8 mouse cellular contexts compared by ENCODE assay signal in the genomic region with DNA sequence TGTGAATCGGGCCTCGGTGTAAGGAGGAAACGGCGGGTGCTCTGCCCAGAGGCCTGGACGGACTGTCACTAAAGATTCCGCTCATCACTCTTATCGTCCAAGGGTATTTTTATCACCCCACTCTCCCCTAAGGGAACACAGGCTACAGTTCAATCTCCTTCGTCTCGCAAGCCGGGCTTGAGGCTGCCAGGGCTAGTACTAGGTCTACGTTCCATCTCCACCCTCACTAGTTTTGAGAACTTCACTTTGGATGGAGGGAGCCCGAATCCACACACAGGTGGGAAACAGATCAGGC. TPM values are rescaled to one million over a fixed set of nuclear protein-coding genes. Genes with fewer than 3 reads are reported as not detected.
DNase-seq lines count a peak whose midpoint lies in the region; ATAC-seq and TF ChIP-seq lines count a peak whose summit lies in the region.

No protein-coding gene starts in this region.

- intact Hi-C loops in gastrocnemius, adult 2 months (cut with DNase I), result loop anchor here (2.0 kb wide), 1 partner anchor 18 kb away; no protein-coding TSS in a partner anchor

- H3K36me3 ChIP-seq in forebrain, embryonic 14.5 days (ENCODE audit: control insufficient read depth, insufficient read depth, low read length), result peaks cover 73% of the 10 kb centered on the region
- peaks cover 37% of the 10 kb centered on the region for H3K36me3 ChIP-seq in liver, embryonic 16.5 days (ENCODE audit: control insufficient read depth, insufficient read depth)

- no peaks in the 10 kb centered on the region for H3K9me3 ChIP-seq in forebrain, embryonic 14.5 days (replicated peaks; ENCODE audit: control insufficient read depth, low read length)
- H3K9me3 ChIP-seq in liver, embryonic 16.5 days (replicated peaks; ENCODE audit: control insufficient read depth, low read length), result no peaks in the 10 kb centered on the region

- peak overlapping the region; percentile 94 for H3K4me2 ChIP-seq in forebrain, embryonic 14.5 days (ENCODE audit: low read length)
- peak overlapping the region; percentile 90 for H3K4me2 ChIP-seq in liver, embryonic 16.5 days (ENCODE audit: low read depth, low read length)

- peaks cover 15% of the 10 kb centered on the region for H3K4me1 ChIP-seq in forebrain, embryonic 14.5 days (ENCODE audit: control insufficient read depth, insufficient read depth, low read length)
- H3K4me1 ChIP-seq in liver, embryonic 16.5 days (ENCODE audit: control insufficient read depth, low read depth, low read length), result peaks cover 18% of the 10 kb centered on the region

- H3K9ac ChIP-seq in forebrain, embryonic 14.5 days (ENCODE audit: low read length), result peak overlapping the region; percentile 96
- H3K9ac ChIP-seq in liver, embryonic 16.5 days (ENCODE audit: low read depth, low read length), result peak overlapping the region; percentile 97

- no peak for TF ChIP-seq CTCF in gastrocnemius, adult 2 months (IDR thresholded peaks at IDR 0.05)

- ATAC-seq in forebrain, embryonic 14.5 days, result no peak; the same call in 1 of the 2 replicates
- ATAC-seq in liver, embryonic 16.5 days (ENCODE audit: low read depth), result no peak; the same call in 1 of the 2 replicates

- peak overlapping the region; percentile 93 for H3K4me3 ChIP-seq in gastrocnemius, adult 2 months
- peak overlapping the region; percentile 98 for H3K4me3 ChIP-seq in forebrain, embryonic 14.5 days (ENCODE audit: low read depth, low read length)
- H3K4me3 ChIP-seq in liver, embryonic 16.5 days (ENCODE audit: low read depth, low read length), result peak overlapping the region; percentile 100

- H3K27me3 ChIP-seq in forebrain, embryonic 14.5 days (replicated peaks; ENCODE audit: control insufficient read depth, insufficient read depth, low read length), result no peaks in the 10 kb centered on the region
- no peaks in the 10 kb centered on the region for H3K27me3 ChIP-seq in liver, embryonic 16.5 days (ENCODE audit: control insufficient read depth, insufficient read depth, low read depth, low read length)

- peak overlapping the region; percentile 97 for H3K27ac ChIP-seq in gastrocnemius, adult 2 months
- H3K27ac ChIP-seq in forebrain, embryonic 14.5 days (ENCODE audit: low read depth, low read length), result peak overlapping the region; percentile 96
- H3K27ac ChIP-seq in liver, embryonic 16.5 days (ENCODE audit: low read length), result peak overlapping the region; percentile 97

- no peak for DNase-seq in gastrocnemius, adult 2 months
- DNase-seq in gastrocnemius, adult 8-10 months (ENCODE audit: low spot score in 2 of 2), result no peak
- DNase-seq in 3T3-L1 (ENCODE audit: low read depth, low spot score), result peak; percentile 46
- no peak for DNase-seq in forebrain, embryonic 14.5 days (ENCODE audit: low spot score)
- DNase-seq in ovary, postnatal 10 days (ENCODE audit: low spot score), result no peak
- DNase-seq in MN1 (ENCODE audit: low spot score), result no peak
- no peak for DNase-seq in B cell, adult 2 months

- WGBS in forebrain, embryonic 14.5 days, result 12% methylated on average over 12 of the region's 12 CpGs
- 4% methylated on average over 12 of the region's 12 CpGs for WGBS in liver, embryonic 16.5 days (ENCODE audit: insufficient replicate concordance)

RNA-seq across cellular contexts. Expression of gene Usp19, which starts 0.8 kb away (rescaled TPM):
- 100 to 1,000 TPM; 124 TPM for total RNA-seq in gastrocnemius, adult 2 months (2021)
- total RNA-seq in gastrocnemius, adult 8-10 months (2022), result 100 to 1,000 TPM; 118 to 134 (median 128) TPM
- 48.0 and 64.1 TPM in 2 replicates for polyA plus RNA-seq in forebrain, embryonic 14.5 days (2014; fragmentation: Nextera tagmentation; extraction: Ambion mirVana)
- 25.7 and 28.6 TPM in 2 replicates for polyA plus RNA-seq in liver, embryonic 16.5 days (2015; fragmentation: Nextera tagmentation; extraction: Ambion mirVana)

RNA-seq across cellular contexts. Expression of gene Lamb2, which starts 11.7 kb away (rescaled TPM):
- total RNA-seq in gastrocnemius, adult 2 months (2021), result 100 to 1,000 TPM; 104 to 171 TPM
- 100 to 1,000 TPM; 112 to 139 (median 128) TPM for total RNA-seq in gastrocnemius, adult 8-10 months (2022)
- 12.0 and 17.2 TPM in 2 replicates for polyA plus RNA-seq in forebrain, embryonic 14.5 days (2014; fragmentation: Nextera tagmentation; extraction: Ambion mirVana)
- 9.7 and 10.7 TPM in 2 replicates for polyA plus RNA-seq in liver, embryonic 16.5 days (2015; fragmentation: Nextera tagmentation; extraction: Ambion mirVana)

RNA-seq across cellular contexts. Expression of gene Qars, which starts 16.3 kb away (rescaled TPM):
- 10 to 100 TPM; 75.4 to 80.6 TPM for total RNA-seq in gastrocnemius, adult 2 months (2021)
- 100 to 1,000 TPM in 1 of 4 experiments, 10 to 100 TPM in 3; 78.6 to 107 (median 95.6) TPM for total RNA-seq in gastrocnemius, adult 8-10 months (2022)
- 71.5 and 87.7 TPM in 2 replicates for polyA plus RNA-seq in forebrain, embryonic 14.5 days (2014; fragmentation: Nextera tagmentation; extraction: Ambion mirVana)
- polyA plus RNA-seq in liver, embryonic 16.5 days (2015; fragmentation: Nextera tagmentation; extraction: Ambion mirVana), result 47.0 and 51.4 TPM in 2 replicates

RNA-seq across cellular contexts. Expression of gene Qrich1, which starts 25.4 kb away (rescaled TPM):
- 10 to 100 TPM; 53.3 to 58.9 TPM for total RNA-seq in gastrocnemius, adult 2 months (2021)
- 10 to 100 TPM; 44.8 to 59.1 (median 55.7) TPM for total RNA-seq in gastrocnemius, adult 8-10 months (2022)
- polyA plus RNA-seq in forebrain, embryonic 14.5 days (2014; fragmentation: Nextera tagmentation; extraction: Ambion mirVana), result 143 and 160 TPM in 2 replicates
- polyA plus RNA-seq in liver, embryonic 16.5 days (2015; fragmentation: Nextera tagmentation; extraction: Ambion mirVana), result 42.7 and 44.2 TPM in 2 replicates

RNA-seq across cellular contexts. Expression of gene Klhdc8b, which starts 29.9 kb away (rescaled TPM):
- 1 to 10 TPM; 1.7 to 2.5 TPM for total RNA-seq in gastrocnemius, adult 2 months (2021)
- 1 to 10 TPM; 1.3 to 2.7 (median 2.2) TPM for total RNA-seq in gastrocnemius, adult 8-10 months (2022)
- polyA plus RNA-seq in forebrain, embryonic 14.5 days (2014; fragmentation: Nextera tagmentation; extraction: Ambion mirVana), result 47.9 and 52.6 TPM in 2 replicates
- polyA plus RNA-seq in liver, embryonic 16.5 days (2015; fragmentation: Nextera tagmentation; extraction: Ambion mirVana), result 13.3 and 14.8 TPM in 2 replicates
